Mouse (Mus musculus) liver, adult 2 months (tissue): ENCODE measurements around the gene Hoxc8.

ENCODE experiments used
- CTCF ChIP-seq: fragments of 200-500 bp; IDR thresholded peaks from 2 replicates; pipeline ENCODE4 v1.5.1; 2011; ENCODE audit warnings: low read depth, low read length, control low read depth
- POLR2A ChIP-seq: fragments of 200-500 bp; IDR thresholded peaks from 2 replicates; pipeline ENCODE4 v1.6.1; 2011; ENCODE audit warnings: low read length, control low read depth; ENCODE audit not compliant: insufficient read depth; ENCODE audit errors: extremely low read depth

DNA sequence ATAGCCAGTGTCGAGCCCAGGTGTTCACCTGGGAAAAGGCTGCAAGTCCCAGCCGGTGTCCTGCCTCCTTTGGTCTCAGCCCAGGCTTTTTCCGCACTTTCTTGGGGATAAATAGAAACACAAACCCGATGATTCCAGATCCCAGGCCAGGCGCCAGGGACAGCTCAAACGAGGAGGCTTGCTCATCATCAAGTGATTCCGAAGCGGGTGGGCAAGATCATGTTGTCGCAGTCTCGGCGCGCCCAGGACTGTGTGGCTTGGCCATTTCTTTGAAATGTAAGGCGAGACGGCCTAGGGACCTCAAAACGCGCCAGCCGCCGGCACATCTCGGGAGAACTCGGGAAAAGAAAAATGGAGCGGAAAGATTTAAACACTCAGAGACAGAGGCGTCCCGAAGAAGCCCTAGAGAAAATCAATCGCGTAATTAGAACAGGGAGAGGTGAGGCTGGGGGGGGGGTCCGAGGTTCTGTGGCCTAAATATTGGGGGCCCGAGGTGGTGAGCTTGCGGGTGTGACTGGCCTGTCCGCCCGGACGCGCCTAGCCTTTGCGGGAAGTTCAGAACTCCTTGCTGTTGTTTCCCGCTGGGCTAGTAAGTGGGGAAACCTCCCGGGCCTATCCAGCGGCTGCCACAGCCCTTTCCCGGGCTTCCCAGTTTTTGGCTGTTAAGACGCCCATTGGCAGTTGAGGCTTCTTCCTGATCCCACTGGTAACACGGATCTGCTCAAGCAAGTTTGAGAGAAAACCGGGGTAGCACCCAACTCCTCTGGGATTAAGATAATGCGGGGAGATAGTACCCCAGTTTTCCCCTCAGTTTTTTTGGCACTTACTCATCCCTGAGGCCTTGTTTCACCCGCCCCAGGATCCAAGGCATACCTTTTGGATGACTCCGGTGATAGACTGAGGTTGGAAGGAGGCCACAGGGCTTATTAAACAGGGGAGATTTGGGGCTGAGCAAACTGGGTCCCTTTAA is 37.1 kb downstream of the Hoxc8 start:
- TF ChIP-seq CTCF (no peak), POLR2A (no peak)
